Mouse (Mus musculus) erythroid progenitor cell, adult 5-6 weeks (primary cell): Measurements from ENCODE around the gene Brpf3. TPM values are rescaled to one million over a fixed set of nuclear protein-coding genes. Genes with fewer than 3 reads are reported as not detected.

Source experiments
- ATAC-seq: replicated peaks from 2 replicates; pipeline ENCODE4 v1.8.0; 2016; ENCODE audit warnings: moderate number of reproducible peaks, mild to moderate bottlenecking, moderate TSS enrichment, inconsistent platforms; ENCODE audit not compliant: poor library complexity, low FRiP score, severe bottlenecking
- total RNA-seq, 2 experiments: library from RNA; stranded (forward) in 1 of 2; stranded (reverse) in 1 of 2; fragments of 150-400 nt in 1 of 2; fragments of 186-747, 209-891 nt in 1 of 2; gene quantifications; 2 replicates each; pipeline versions ENCODE4 v1.2.3 to v1.2.4; 2015 to 2017; ENCODE audit warnings: low replicate concordance in 2 of 2

Gene Brpf3
- total RNA-seq, 2 experiments from 2014 or later, result 286 to 560 TPM

DNA sequence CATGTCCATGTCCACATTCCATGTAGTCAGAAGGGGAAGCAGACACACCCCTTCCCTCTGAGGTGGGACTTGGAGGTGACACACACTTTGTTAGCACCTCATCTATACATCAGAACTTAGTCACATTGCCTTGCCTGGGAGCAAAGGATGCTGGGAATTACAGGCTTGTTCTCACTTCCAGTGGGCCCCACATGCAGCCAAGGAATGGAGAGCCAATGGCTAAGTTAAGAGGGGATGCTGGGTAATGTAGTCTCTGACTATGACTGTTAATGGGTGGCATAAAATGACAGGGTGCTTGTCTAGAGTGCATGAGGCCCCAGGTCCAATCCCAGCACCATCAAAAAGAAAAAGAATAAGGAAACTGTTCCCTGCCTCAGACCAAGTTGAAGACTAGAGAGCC lies 66.0 kb downstream of the Brpf3 start:
- no peak for ATAC-seq

DNA sequence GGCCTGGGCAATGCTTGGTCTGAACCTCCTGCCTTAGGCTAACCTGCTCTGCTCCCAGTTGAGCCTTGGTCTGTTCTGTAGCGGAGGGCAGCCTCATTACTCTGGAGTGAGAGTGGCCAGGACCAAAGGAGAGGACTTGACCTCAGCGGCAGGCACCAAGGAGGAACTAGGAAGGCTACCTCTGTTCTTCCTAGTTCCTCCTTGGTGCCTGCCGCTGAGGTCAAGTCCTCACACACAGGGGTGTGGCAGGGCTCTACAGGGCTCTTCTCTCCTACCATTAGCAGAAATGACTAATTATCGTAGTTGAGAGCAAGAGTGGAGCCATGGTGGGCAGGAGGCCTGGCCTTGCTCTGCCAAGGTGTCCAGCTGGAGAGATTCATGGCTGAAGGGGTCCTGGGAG lies 66.5 kb downstream of the Brpf3 start:
- ATAC-seq, result no peak

DNA sequence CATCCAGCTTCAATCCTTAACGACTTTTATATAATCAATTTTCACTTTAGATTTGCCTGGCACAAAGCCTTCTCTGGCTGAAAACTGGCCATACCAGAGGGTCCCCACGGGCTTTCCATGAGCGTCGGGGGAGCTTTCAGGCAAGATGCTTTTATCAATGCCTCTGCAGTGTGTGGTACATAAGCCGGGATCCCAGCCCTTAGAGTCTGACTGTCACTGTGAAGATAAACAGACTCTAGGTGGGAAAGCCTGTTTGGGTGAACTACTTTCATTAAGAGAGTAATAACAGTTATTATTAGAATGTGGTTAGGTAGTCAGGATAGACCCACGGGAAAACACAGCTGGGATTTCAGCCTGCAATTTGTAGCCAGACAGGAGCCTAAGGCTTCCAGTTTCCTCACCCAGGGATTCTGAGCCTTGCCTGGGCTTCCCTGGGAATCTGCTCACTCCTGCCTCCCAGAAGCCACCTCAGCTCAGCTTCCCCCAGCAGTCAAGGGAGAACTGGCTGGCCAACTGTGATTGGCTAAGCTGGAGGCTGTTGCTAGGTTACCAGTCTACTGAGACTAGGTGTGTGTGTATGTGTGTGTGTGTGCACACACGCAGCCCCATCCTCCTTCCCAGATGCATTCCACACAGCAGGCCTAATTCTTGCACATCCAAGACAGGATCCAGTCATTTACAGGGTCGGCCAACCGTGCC lies 68.7 kb downstream of the Brpf3 start:
- no peak for ATAC-seq

DNA sequence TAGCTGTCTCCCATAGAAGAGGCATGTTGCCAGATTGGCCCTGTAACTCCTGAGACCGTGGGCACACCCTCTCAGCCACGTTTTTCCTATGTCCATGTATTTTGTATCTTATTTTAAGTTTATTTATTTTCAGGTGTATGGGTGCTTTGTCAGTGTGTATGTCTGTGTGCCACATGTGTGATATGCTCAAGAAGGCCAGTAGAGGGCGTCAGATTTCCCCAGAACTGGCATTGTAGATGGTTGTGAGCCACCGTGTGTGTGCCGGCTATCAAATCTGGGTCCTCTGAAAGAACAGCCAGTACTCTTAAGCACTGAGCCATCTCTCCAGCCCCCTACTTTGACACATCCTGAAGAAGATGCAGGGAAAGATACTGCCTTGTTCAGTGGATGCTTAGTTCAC lies 69.5 kb downstream of the Brpf3 start:
- no peak for ATAC-seq

DNA sequence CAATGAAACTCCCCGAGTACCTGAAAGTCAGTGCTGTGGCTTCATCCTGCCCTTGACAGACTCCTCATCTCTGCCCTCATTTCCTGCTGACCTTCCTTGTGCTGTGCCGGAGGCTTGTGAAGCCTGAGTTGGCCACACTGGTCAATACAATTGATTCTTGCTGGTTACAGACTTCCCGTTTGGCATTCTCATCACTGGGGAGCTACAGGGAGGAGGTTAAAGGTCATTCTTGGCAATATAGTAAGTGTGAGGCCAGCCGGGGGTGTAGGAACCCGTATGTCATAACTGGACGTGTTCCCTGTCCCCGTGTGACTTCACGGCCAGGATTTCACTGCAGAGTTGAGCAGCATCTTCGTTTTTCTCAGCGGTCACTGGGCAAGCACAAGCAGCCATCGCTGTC lies 70.9 kb downstream of the Brpf3 start:
- ATAC-seq, result no peak

DNA sequence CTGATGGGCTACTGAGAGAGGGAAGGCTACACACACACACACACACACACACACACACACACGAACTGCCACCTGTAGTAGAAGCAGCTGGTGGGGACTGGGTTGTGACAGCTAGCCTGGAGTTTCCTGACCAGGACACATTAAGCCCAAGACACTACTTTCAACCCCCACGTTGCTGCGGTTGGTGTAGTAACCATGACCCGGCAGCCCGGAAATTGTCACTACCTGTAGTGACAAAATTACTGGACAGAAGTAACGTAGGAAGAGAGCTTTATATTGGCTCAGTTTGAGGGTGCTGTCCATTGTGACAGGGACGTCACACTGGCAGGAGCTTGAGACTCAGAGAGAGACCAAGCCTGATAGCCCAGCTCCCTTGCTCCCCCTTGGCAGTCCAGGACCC lies 71.4 kb downstream of the Brpf3 start:
- ATAC-seq, result no peak

DNA sequence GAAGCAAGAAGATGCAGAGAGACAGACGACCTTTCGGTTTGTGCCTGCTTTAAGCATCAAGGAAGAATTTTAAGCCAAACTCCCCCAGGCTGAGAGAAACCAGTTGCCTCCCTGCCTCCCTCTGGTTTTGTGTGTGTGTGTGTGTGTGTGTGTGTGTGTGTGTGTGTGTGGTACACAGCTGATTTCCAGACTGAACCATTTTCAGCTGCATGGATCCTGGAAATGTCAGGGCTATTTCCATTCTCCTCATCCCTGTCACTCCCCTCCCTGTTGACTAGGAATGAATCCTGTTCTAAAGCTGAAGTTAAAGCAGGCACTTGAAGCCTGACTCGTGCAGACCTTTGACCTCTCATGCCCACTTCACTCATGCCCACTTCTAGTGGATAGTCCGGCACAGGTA lies 73.3 kb downstream of the Brpf3 start:
- ATAC-seq, result no peak

DNA sequence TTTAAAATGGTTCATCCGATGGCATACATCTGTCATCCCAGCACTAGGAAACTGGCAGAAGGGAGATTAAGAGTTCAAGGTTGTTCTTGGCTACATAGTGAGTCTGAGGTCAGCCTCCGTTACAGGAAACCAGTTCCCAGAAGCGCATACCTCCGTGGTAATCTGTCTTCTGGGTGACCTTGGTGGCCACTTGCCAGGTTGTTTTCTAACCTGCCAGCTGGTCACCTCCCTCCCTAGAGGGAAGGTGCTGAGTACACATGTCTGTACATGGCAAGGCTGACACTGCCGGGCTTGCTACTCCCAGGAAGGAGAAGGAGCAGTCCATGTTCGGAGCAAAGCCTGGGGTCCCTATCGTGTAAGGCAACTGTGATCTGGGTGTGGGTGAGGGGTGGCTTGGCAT lies 73.9 kb downstream of the Brpf3 start:
- no peak for ATAC-seq

DNA sequence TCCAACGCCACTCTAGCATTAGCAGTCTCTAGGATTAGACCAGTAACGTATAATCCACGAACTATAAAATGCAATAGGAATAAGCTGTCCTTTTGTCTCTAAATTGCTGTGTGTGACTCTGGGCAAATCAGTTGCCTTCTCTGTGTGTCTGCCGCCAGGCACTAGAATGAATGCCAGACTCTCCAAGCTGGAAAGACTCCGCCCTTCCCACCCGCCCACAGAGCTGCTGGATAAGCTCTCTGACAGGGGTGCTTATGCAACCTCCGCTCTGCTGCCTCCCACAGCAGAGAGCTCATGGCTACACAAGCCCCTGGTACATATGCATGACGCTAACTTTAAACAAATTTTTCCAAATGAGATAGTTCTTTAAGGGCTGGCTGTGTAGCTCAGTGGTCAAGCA lies 74.4 kb downstream of the Brpf3 start:
- ATAC-seq, result no peak

DNA sequence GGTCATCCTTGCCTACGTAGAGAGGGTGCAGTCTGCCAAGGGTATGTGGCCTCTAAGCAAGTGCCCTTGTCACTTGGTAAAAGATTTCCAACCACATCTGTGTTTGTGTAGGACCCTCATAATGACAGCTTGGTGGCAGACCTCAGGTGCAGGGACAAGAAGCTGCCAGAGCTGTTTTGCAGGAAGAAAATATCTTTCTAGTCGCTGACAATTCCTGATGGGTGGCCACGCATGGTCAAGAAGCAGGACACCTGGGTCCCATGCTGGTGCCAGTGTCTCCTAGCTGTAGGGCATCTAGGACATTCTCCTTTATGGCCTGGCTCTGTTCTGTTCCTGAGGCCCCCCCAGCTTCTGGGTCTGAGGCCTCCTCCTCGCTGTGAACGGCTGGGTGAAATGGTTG lies 75.4 kb downstream of the Brpf3 start:
- ATAC-seq, result no peak

DNA sequence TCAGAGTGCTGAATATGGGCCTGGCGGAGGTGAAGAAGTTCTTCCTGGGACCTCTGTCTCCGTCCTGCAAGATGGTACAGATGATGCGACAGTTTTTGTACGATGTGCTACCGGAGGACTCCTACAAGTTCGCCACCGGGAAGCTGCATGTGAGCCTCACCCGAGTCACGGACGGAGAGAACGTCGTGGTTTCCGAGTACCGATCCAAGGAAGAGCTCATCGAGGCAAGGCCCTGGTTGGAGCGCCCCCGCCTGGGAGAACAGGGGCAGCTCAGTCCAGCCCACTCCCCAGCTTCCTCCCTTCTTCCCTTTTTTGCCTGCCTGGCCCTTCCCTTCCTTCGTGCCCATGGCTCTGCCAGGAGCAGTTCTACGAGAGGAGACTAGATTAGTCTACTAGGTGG lies 75.9 kb downstream of the Brpf3 start:
- no peak for ATAC-seq

DNA sequence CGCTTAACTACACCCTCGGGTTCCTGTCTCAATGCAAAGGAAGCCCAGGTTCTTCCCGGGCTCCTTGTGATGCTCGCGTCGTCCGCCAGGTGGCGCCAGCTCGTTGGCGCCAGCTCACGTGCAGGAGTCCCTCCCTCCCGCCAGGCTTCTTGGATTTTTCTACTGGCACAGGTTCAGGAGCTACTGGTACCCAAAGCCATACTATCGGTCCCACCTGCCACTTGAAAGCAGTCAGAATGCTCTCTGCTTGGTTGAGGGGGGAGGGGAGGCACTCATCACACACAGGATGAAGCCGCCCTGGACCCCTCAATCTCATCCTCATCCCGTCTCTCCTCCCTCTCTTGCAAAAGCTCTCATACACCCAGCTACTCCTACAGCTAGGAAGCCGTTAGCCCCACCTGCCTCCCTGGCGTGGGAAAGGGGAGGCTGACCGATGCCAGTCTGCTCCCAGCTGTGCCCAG lies 79.1 kb downstream of the Brpf3 start:
- ATAC-seq, result peak; percentile 72

DNA sequence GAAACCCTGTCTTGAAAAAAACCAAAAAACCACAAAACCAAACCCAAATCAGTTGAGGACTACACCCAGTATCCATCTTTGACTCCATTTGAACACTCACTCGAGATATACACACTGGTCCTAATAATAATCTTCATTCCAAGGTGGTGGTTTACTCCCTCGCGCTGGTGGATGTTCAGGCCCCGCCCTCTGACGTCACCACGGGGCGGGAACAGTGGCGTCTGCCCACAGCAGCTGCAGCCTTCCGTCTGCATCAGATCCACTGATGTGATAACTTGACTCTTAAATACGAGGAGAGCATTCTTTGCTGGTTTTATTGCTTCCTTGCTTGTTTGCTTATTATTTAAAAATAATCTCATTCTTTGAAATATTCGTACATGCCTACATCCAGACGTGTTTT lies 81.4 kb downstream of the Brpf3 start:
- peak; percentile 79 for ATAC-seq

DNA sequence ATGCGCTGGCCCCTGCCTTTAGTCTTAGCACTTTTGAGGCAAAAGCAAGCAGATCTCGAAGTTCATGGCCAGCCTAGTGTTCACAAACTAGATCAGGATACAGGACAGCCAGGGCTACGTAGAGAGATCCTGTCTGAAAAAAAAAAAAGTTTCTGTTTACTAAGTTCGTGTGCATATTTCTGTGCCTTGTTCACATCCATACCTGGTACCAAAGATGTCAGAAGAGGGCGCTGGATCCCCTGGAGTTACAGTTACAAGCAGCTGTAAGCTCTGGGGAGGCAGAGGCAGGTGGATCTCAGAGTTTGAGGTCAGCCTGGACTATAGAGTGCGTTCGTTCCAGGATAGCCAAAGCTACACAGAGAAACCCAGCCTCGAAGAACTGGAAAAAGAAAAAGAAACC lies 81.9 kb downstream of the Brpf3 start:
- no peak for ATAC-seq

DNA sequence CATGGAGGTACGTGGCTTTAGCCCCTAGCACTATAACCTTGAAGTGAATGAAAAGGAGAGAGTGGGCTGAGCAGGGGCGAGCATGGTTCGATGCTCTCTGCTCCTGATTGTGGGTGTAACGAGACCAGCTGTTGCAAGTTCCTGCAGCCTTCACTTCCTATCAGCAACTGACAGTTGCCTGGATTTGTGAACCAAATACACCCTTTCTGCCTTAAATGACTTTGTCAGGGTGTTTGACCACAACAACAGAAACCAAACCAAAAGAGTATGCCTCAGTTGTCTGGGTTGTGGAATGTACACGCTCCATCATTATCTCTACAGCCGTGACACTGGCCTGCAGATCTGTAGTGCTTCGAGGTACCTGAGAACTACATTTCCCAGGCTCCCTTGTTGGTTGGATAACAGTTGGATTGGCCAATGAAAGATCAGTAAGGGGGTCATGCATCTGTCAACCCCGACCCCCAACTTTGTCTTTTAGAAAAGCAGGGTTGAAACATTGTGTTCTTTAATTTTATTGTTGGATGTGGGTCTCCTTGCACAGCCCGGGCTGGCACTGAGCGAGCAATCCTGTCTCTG lies 83.1 kb downstream of the Brpf3 start:
- no peak for ATAC-seq

DNA sequence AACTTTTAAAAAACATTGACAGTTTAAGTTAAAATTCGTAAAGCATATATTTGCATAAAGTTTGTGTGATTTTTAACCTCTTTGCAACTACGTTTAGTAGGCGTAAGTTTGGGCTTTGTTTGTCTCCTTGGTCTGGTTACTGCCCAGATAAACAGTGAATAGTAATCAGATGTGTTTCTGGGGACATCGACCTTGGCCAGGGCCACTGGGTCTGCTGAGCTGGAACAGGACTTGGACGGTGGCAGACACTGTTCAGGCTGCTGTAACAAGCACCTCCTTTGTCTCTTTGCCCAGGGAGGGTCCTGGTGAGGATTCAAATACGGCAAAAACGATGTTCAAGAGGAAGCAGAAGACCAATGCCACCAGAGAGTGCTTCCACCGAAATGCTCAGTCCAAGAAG lies 84.3 kb downstream of the Brpf3 start:
- no peak for ATAC-seq

DNA sequence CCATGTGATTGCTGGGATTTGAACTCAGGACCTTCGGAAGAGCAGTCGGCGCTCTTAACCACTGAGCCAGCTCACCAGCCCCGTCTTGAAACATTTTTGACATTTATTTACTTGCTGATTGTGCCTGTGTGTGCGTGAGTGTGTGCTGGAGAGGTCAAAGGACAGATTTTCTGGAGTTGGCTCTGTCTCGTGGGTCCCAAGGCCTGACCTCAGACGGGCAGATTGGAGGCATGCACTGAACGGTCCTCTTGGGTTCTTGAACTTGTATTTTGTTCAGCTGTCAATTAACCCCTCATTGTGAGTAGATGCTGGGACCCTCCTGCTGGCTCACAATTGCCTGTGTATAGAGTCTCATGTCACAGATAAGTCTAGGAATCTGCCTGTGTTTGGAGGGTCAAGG lies 85.4 kb downstream of the Brpf3 start:
- ATAC-seq, result no peak

Other genes starting within 250 kb of the Brpf3 start
- not detected in 2 replicates for gene Clps, start 240.3 kb upstream of the Brpf3 start, total RNA-seq (2015; ENCODE audit: low replicate concordance)
- gene Clps, start 240.3 kb upstream of the Brpf3 start, total RNA-seq (2017; ENCODE audit: low replicate concordance), result not detected in 2 replicates
- gene Lhfpl5, start 225.4 kb upstream of the Brpf3 start, total RNA-seq (2015; ENCODE audit: low replicate concordance), result not detected in 2 replicates
- not detected in 2 replicates for gene Lhfpl5, start 225.4 kb upstream of the Brpf3 start, total RNA-seq (2017; ENCODE audit: low replicate concordance)
- gene Srpk1, start 178.4 kb upstream of the Brpf3 start, total RNA-seq (2015; ENCODE audit: low replicate concordance), result 14.7 and 15.1 TPM in 2 replicates
- gene Srpk1, start 178.4 kb upstream of the Brpf3 start, total RNA-seq (2017; ENCODE audit: low replicate concordance), result 23.9 and 36.2 TPM in 2 replicates
- 5.0 TPM in 1 of 2 replicates, not detected in the other for gene Slc26a8, start 110.9 kb upstream of the Brpf3 start, total RNA-seq (2015; ENCODE audit: low replicate concordance)
- gene Slc26a8, start 110.9 kb upstream of the Brpf3 start, total RNA-seq (2017; ENCODE audit: low replicate concordance), result 1.3 and 3.9 TPM in 2 replicates
- 53.7 and 58.7 TPM in 2 replicates for gene Mapk14, start 109.8 kb upstream of the Brpf3 start, total RNA-seq (2015; ENCODE audit: low replicate concordance)
- gene Mapk14, start 109.8 kb upstream of the Brpf3 start, total RNA-seq (2017; ENCODE audit: low replicate concordance), result 63.1 and 64.9 TPM in 2 replicates
- gene AC170998.1, start 75.0 kb upstream of the Brpf3 start, total RNA-seq (2015; ENCODE audit: low replicate concordance), result 2.1 TPM in 1 of 2 replicates, not detected in the other
- 13.0 TPM in 1 of 2 replicates, not detected in the other for gene AC170998.1, start 75.0 kb upstream of the Brpf3 start, total RNA-seq (2017; ENCODE audit: low replicate concordance)
- 2.2 and 12.2 TPM in 2 replicates for gene Mapk13, start 31.8 kb upstream of the Brpf3 start, total RNA-seq (2015; ENCODE audit: low replicate concordance)
- gene Mapk13, start 31.8 kb upstream of the Brpf3 start, total RNA-seq (2017; ENCODE audit: low replicate concordance), result 0.61 and 4.2 TPM in 2 replicates
- 2.2 TPM in 1 of 2 replicates, not detected in the other for gene Pnpla1, start 57.3 kb downstream of the Brpf3 start, total RNA-seq (2015; ENCODE audit: low replicate concordance)
- gene Pnpla1, start 57.3 kb downstream of the Brpf3 start, total RNA-seq (2017; ENCODE audit: low replicate concordance), result not detected in 2 replicates
- not detected in 2 replicates for gene 4930539E08Rik, start 114.2 kb downstream of the Brpf3 start, total RNA-seq (2015; ENCODE audit: low replicate concordance)
- gene 4930539E08Rik, start 114.2 kb downstream of the Brpf3 start, total RNA-seq (2017; ENCODE audit: low replicate concordance), result not detected in 2 replicates
- 3.2 TPM in 1 of 2 replicates, not detected in the other for gene Pxt1, start 142.8 kb downstream of the Brpf3 start, total RNA-seq (2015; ENCODE audit: low replicate concordance)
- not detected in 2 replicates for gene Pxt1, start 142.8 kb downstream of the Brpf3 start, total RNA-seq (2017; ENCODE audit: low replicate concordance)
- 63.1 and 88.4 TPM in 2 replicates for gene Kctd20, start 150.9 kb downstream of the Brpf3 start, total RNA-seq (2015; ENCODE audit: low replicate concordance)
- gene Kctd20, start 150.9 kb downstream of the Brpf3 start, total RNA-seq (2017; ENCODE audit: low replicate concordance), result 82.3 and 128 TPM in 2 replicates
- gene Stk38, start 206.9 kb downstream of the Brpf3 start, total RNA-seq (2015; ENCODE audit: low replicate concordance), result 112 and 129 TPM in 2 replicates
- gene Stk38, start 206.9 kb downstream of the Brpf3 start, total RNA-seq (2017; ENCODE audit: low replicate concordance), result 111 and 134 TPM in 2 replicates
- gene Srsf3, start 231.5 kb downstream of the Brpf3 start, total RNA-seq (2015; ENCODE audit: low replicate concordance), result 336 and 352 TPM in 2 replicates
- 441 and 499 TPM in 2 replicates for gene Srsf3, start 231.5 kb downstream of the Brpf3 start, total RNA-seq (2017; ENCODE audit: low replicate concordance)